Mouse (Mus musculus): ENCODE data around the gene Ppp1cb.

- TF ChIP-seq CTCF (IDR thresholded peaks at IDR 0.05; ENCODE audit: borderline replicate concordance, insufficient read depth, low read depth, low read length) (no peak), POLR2A (IDR thresholded peaks at IDR 0.05; ENCODE audit: borderline replicate concordance, insufficient read depth, low read length) (no peak)
Observed at GRCm38 (mm10) chr5:32441992-32442575, 16.6 kb upstream of the Ppp1cb start.
